Mouse (Mus musculus) stomach, embryonic 16.5 days (tissue): ENCODE results near the gene Alpk1. TPM values are rescaled to one million over a fixed set of nuclear protein-coding genes. Genes with fewer than 3 reads are reported as not detected.

ENCODE experiments used
- ATAC-seq: fragments of 200-750 bp; cut with Nextera tagmentation; 2 replicates; pipeline ENCODE4 v1.8.0; 2017; ENCODE audit warnings: moderate number of reproducible peaks, moderate TSS enrichment; ENCODE audit not compliant: insufficient read depth, low FRiP score
- H3K27ac ChIP-seq: fragments of 300-500 bp; sonication (generic); 2 replicates; pipeline ENCODE4 v1.5.1; 2014; ENCODE audit warnings: low read length
- H3K27me3 ChIP-seq: fragments of 300-500 bp; sonication (generic); 2 replicates; pipeline ENCODE4 v1.6.1; 2014; ENCODE audit warnings: low read length, control low read depth, mixed read lengths; ENCODE audit not compliant: control insufficient read depth, insufficient read depth
- H3K36me3 ChIP-seq: fragments of 300-500 bp; sonication (generic); 2 replicates; pipeline ENCODE4 v1.6.1; 2014; ENCODE audit warnings: low read length; ENCODE audit not compliant: control insufficient read depth, insufficient read depth
- H3K4me1 ChIP-seq: fragments of 300-500 bp; sonication (generic); 2 replicates; pipeline ENCODE4 v1.6.1; 2014; ENCODE audit warnings: low read length, control low read depth, mixed read lengths; ENCODE audit not compliant: control insufficient read depth, insufficient read depth
- H3K4me2 ChIP-seq: fragments of 300-500 bp; sonication (generic); 2 replicates; pipeline ENCODE4 v1.6.1; 2014; ENCODE audit warnings: low read depth, low read length, mixed read lengths
- H3K4me3 ChIP-seq: fragments of 300-500 bp; sonication (generic); replicated peaks from 2 replicates; pipeline ENCODE4 v1.5.1; 2014; ENCODE audit warnings: mild to moderate bottlenecking, low read length
- H3K9ac ChIP-seq: fragments of 300-500 bp; sonication (generic); 2 replicates; pipeline ENCODE4 v1.6.1; 2014; ENCODE audit warnings: low read length
- H3K9me3 ChIP-seq: fragments of 300-500 bp; sonication (generic); replicated peaks from 2 replicates; pipeline ENCODE4 v1.6.1; 2016; ENCODE audit warnings: low read length, control low read depth; ENCODE audit not compliant: control insufficient read depth
- WGBS: fragments of 180-500 bp; shearing (Covaris S2); extraction: QIAGEN DNeasy Blood & Tissue Kit; methylation state at CpG from one replicate; pipeline ENCODE4 v1.1.7; 2014; 5-methylcytosine and 5-hydroxymethylcytosine counted together
- polyA plus RNA-seq: library from polyadenylated mRNA; unstranded; fragments of >200 nt; fragmentation: Nextera tagmentation; extraction: Ambion mirVana; gene quantifications from 2 replicates; pipeline ENCODE4 v1.2.1, GENCODE M21; 2015

The Alpk1 gene
- polyA plus RNA-seq, 1 experiment from 2014 or later, result 4.3 TPM

GRCm38 (mm10) chr3:127782921-127783320 lies 2.6 kb upstream of the Alpk1 start:
- H3K9ac ChIP-seq, result no peak overlapping the region
- no peaks in the 10 kb centered on the region for H3K9me3 ChIP-seq
- H3K4me3 ChIP-seq, result no peak overlapping the region
- WGBS, result 68% methylated on average over 6 of the region's 6 CpGs
- no peak overlapping the region for H3K4me2 ChIP-seq
- no peak for ATAC-seq
- H3K27ac ChIP-seq, result no peak overlapping the region
- no peaks in the 10 kb centered on the region for H3K27me3 ChIP-seq
- H3K36me3 ChIP-seq, result no peaks in the 10 kb centered on the region
- no peaks in the 10 kb centered on the region for H3K4me1 ChIP-seq

DNA sequence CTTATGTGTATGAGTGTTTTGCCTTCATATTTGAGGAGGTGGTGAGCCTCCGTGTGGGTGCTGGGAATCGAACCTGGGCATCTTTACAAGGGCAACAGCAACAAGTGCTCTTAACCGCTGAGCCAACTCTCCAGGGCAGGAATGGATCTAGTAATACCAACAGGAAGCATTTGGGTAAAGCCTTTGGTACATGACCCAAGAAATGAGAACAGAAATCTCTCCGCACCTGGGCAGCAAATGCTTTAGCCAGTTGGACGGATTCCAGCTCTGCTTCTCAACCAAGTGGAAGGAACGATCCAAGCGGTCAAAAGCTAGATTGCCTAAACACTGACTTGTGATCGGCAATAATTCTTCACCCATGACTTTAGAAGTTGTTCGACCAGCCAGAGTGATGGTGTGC lies 594 bp upstream of the Alpk1 start:
- 87% methylated on average over 9 of the region's 9 CpGs for WGBS
- Histone ChIP-seq H3K36me3 (no peaks in the 10 kb centered on the region), H3K9me3 (no peaks in the 10 kb centered on the region), H3K4me3 (no peak overlapping the region), H3K27me3 (no peaks in the 10 kb centered on the region), H3K9ac (no peak overlapping the region), H3K4me2 (no peak overlapping the region), H3K4me1 (no peaks in the 10 kb centered on the region), H3K27ac (no peak overlapping the region)
- no peak for ATAC-seq

DNA sequence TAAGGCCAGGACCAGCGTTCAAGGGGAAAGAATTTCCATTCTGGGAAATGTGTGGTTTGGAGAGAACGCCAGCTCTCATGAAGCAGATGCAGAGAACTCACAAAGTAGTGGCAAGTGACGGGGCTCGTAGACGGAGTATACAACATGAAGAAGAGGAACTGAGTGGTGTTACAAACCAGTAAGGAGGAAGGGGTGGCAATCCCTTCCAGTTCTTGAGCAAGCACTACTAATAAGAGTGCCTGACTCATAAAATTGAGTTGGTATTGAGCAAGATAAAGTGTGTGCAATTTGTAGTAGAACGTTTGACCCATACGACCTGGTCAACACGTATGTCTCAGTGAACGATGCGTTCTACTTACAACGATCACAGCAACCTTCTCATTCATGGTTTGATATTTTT lies 11.2 kb downstream of the Alpk1 start:
- WGBS, result 82% methylated on average over 11 of the region's 11 CpGs
- H3K4me1 ChIP-seq, result no peaks in the 10 kb centered on the region
- H3K27me3 ChIP-seq, result no peaks in the 10 kb centered on the region
- H3K9ac ChIP-seq, result no peak overlapping the region
- H3K27ac ChIP-seq, result no peak overlapping the region
- ATAC-seq, result no peak
- H3K4me2 ChIP-seq, result no peak overlapping the region
- no peaks in the 10 kb centered on the region for H3K36me3 ChIP-seq
- no peak overlapping the region for H3K4me3 ChIP-seq
- no peaks in the 10 kb centered on the region for H3K9me3 ChIP-seq

- H3K4me3 ChIP-seq, result no peak overlapping the region
- WGBS, result 72% methylated on average over 3 of the region's 3 CpGs
Observed at GRCm38 (mm10) chr3:127765971-127766370, 14.4 kb downstream of the Alpk1 start.

GRCm38 (mm10) chr3:127764541-127764940 lies 15.8 kb downstream of the Alpk1 start:
- H3K9me3 ChIP-seq, result no peaks in the 10 kb centered on the region
- no peak overlapping the region for H3K27ac ChIP-seq
- H3K9ac ChIP-seq, result no peak overlapping the region
- H3K36me3 ChIP-seq, result no peaks in the 10 kb centered on the region
- ATAC-seq, result no peak
- 63% methylated on average over 5 of the region's 5 CpGs for WGBS
- H3K27me3 ChIP-seq, result 0 out of 2 replicates have a peak, but pooled peaks cover 3% of the 10 kb centered on the region
- no peak overlapping the region for H3K4me3 ChIP-seq
- H3K4me2 ChIP-seq, result no peak overlapping the region
- H3K4me1 ChIP-seq, result no peaks in the 10 kb centered on the region

More at GRCm38 (mm10) chr3:127765971-127766370, 14.4 kb downstream of the Alpk1 start:
- no peak overlapping the region for H3K27ac ChIP-seq
- no peaks in the 10 kb centered on the region for H3K36me3 ChIP-seq
- no peak overlapping the region for H3K9ac ChIP-seq
- H3K4me2 ChIP-seq, result no peak overlapping the region
- H3K9me3 ChIP-seq, result no peaks in the 10 kb centered on the region
- no peaks in the 10 kb centered on the region for H3K4me1 ChIP-seq
- no peak for ATAC-seq
- no peaks in the 10 kb centered on the region for H3K27me3 ChIP-seq

GRCm38 (mm10) chr3:127763076-127763612 lies 17.2 kb downstream of the Alpk1 start:
- H3K27ac ChIP-seq, result no peak overlapping the region
- no peaks in the 10 kb centered on the region for H3K9me3 ChIP-seq
- 0 out of 2 replicates have a peak, but pooled peaks cover 3% of the 10 kb centered on the region for H3K27me3 ChIP-seq
- no peaks in the 10 kb centered on the region for H3K4me1 ChIP-seq
- H3K4me3 ChIP-seq, result no peak overlapping the region
- H3K4me2 ChIP-seq, result 0 out of 2 replicates have a peak overlapping the region, but pooled peaks have one; percentile 19
- no peak overlapping the region for H3K9ac ChIP-seq
- WGBS, result 20% methylated on average over 7 of the region's 7 CpGs
- no peaks in the 10 kb centered on the region for H3K36me3 ChIP-seq
- ATAC-seq, result no peak

DNA sequence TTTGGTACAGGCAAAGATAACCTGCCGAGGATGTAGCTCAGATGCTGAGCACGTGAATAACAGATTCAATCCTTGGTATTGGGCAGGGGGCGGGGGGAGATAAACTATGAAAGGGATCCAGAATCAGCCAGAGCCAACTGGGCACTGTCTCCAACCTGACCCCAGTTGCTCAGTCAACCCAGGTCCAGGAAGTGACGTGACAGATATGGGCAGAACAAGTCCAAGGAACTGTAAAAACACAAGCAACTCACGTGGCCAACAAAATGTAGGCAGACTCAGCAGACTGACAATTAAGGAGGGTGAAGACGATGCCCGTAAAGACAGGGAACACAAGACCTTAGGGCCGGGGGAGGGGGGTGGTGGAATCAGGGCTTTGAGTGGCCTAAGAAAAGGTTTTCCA lies 17.9 kb downstream of the Alpk1 start:
- Histone ChIP-seq H3K9me3 (no peaks in the 10 kb centered on the region), H3K27ac (no peak overlapping the region), H3K9ac (no peak overlapping the region), H3K4me2 (no peak overlapping the region), H3K4me1 (no peaks in the 10 kb centered on the region), H3K4me3 (no peak overlapping the region), H3K27me3 (0 out of 2 replicates have a peak, but pooled peaks cover 3% of the 10 kb centered on the region), H3K36me3 (no peaks in the 10 kb centered on the region)
- ATAC-seq, result no peak
- 69% methylated on average over 8 of the region's 8 CpGs for WGBS

- Histone ChIP-seq H3K9me3 (no peaks in the 10 kb centered on the region), H3K4me1 (no peaks in the 10 kb centered on the region), H3K27ac (no peak overlapping the region), H3K36me3 (no peaks in the 10 kb centered on the region), H3K9ac (no peak overlapping the region), H3K4me3 (no peak overlapping the region), H3K27me3 (0 out of 2 replicates have a peak, but pooled peaks cover 3% of the 10 kb centered on the region), H3K4me2 (no peak overlapping the region)
- no peak for ATAC-seq
- WGBS, result 19% methylated on average over 8 of the region's 8 CpGs
Observed at GRCm38 (mm10) chr3:127759212-127759611, 21.1 kb downstream of the Alpk1 start.

DNA sequence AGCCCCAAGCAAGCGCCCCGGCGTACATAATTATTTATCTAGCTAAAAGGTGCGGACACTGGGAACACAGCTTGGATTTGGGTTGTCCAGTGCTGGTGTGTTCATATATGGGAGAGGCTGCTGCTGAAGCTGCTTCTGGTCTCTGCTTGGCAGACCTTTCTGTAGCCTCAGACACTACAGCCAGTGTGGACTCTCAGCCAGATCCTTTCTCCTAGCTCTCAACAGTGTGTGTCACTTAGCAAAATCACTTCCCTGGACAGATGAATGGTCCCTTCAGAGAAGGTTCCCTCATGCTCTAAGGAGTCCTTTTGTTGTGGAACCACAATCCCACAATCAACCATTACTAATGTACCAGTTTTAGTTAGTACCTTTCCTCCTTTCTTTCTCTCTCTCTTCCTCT lies 21.5 kb downstream of the Alpk1 start:
- Histone ChIP-seq H3K27ac (no peak overlapping the region), H3K36me3 (no peaks in the 10 kb centered on the region), H3K4me2 (no peak overlapping the region), H3K4me1 (no peaks in the 10 kb centered on the region), H3K9ac (no peak overlapping the region), H3K27me3 (0 out of 2 replicates have a peak, but pooled peaks cover 3% of the 10 kb centered on the region), H3K9me3 (no peaks in the 10 kb centered on the region), H3K4me3 (no peak overlapping the region)
- no peak for ATAC-seq
- WGBS, result 51% methylated on average over 4 of the region's 4 CpGs
